Mouse (Mus musculus) neural tube, embryonic 14.5 days (tissue): ENCODE measurements around the gene Ccer2. TPM values are rescaled to one million over a fixed set of nuclear protein-coding genes. Genes with fewer than 3 reads are reported as not detected.

Source experiments
- ATAC-seq: fragments of 200-750 bp; cut with Nextera tagmentation; 2 replicates; pipeline ENCODE4 v1.8.0; 2017; ENCODE audit warnings: low read depth, mild to moderate bottlenecking, moderate TSS enrichment, moderate library complexity
- H3K27ac ChIP-seq: fragments of 300-500 bp; sonication (generic); 2 replicates; pipeline ENCODE4 v1.5.1; 2014; ENCODE audit warnings: low read depth, mild to moderate bottlenecking, control low read depth, low read length, moderate library complexity, mixed read lengths
- H3K27me3 ChIP-seq: fragments of 300-500 bp; sonication (generic); 2 replicates; pipeline ENCODE4 v1.6.1; 2014; ENCODE audit warnings: low read length; ENCODE audit not compliant: control insufficient read depth, insufficient read depth
- H3K36me3 ChIP-seq: fragments of 300-500 bp; sonication (generic); 2 replicates; pipeline ENCODE4 v1.6.1; 2014; ENCODE audit warnings: low read length, mixed read lengths; ENCODE audit not compliant: control insufficient read depth, insufficient read depth
- H3K4me1 ChIP-seq: fragments of 300-500 bp; sonication (generic); 2 replicates; pipeline ENCODE4 v1.6.1; 2014; ENCODE audit warnings: low read length; ENCODE audit not compliant: control insufficient read depth, insufficient read depth
- H3K4me2 ChIP-seq: fragments of 300-500 bp; sonication (generic); 2 replicates; pipeline ENCODE4 v1.6.1; 2014; ENCODE audit warnings: mild to moderate bottlenecking, low read depth, low read length, control low read depth
- H3K4me3 ChIP-seq: fragments of 300-500 bp; sonication (generic); 2 replicates; pipeline ENCODE4 v1.5.1; 2014; ENCODE audit warnings: low read depth, low read length, control low read depth, mixed read lengths
- H3K9ac ChIP-seq: fragments of 300-500 bp; sonication (generic); replicated peaks from 2 replicates; pipeline ENCODE4 v1.6.1; 2014; ENCODE audit warnings: low read depth, mild to moderate bottlenecking, control low read depth, low read length, mixed read lengths
- H3K9me3 ChIP-seq: fragments of 300-500 bp; sonication (generic); 2 replicates; pipeline ENCODE4 v1.6.1; 2016; ENCODE audit warnings: low read length; ENCODE audit not compliant: control insufficient read depth
- WGBS: fragments of 180-500 bp; shearing (Covaris S2); extraction: QIAGEN DNeasy Blood & Tissue Kit; methylation state at CpG from one replicate; pipeline ENCODE4 v1.1.7; 2014; 5-methylcytosine and 5-hydroxymethylcytosine counted together
- polyA plus RNA-seq: library from polyadenylated mRNA; unstranded; fragments of >200 nt; fragmentation: Nextera tagmentation; extraction: Ambion mirVana; gene quantifications from 2 replicates; pipeline ENCODE4 v1.2.1, GENCODE M21; 2014

The Ccer2 gene
- polyA plus RNA-seq, 1 experiment from 2014 or later: 0.79 TPM

- H3K4me1 ChIP-seq: peaks cover 14% of the 10 kb centered on the region
- H3K27ac ChIP-seq: no peak within 1 kb of the TSS
- under 1% methylated on average over 45 of the region's 45 CpGs for WGBS
- peaks cover 3% of the 10 kb centered on the region; the same call in 1 of the 2 replicates for H3K36me3 ChIP-seq
- H3K27me3 ChIP-seq: no peaks in the 10 kb centered on the region
- ATAC-seq: peak; percentile 98
- H3K9ac ChIP-seq: peak within 1 kb of the TSS; percentile 77
- peak within 1 kb of the TSS; percentile 58 for H3K4me3 ChIP-seq
- H3K4me2 ChIP-seq: peak within 1 kb of the TSS; percentile 71
- H3K9me3 ChIP-seq: no peaks in the 10 kb centered on the region
These were observed 10.4 kb downstream of the Ccer2 start, which contains the start of gene Sirt2 for GRCm38 (mm10) chr7:28766173-28766879. Gene Sirt2, plus strand, starts transcription at chr7:28766735.

- Histone ChIP-seq H3K4me3 (peak overlapping the region; percentile 58), H3K4me1 (peaks cover 14% of the 10 kb centered on the region), H3K27me3 (no peaks in the 10 kb centered on the region), H3K36me3 (no peaks in the 10 kb centered on the region; the same call in 1 of the 2 replicates), H3K9ac (peak overlapping the region; percentile 77), H3K27ac (no peak overlapping the region), H3K4me2 (peak overlapping the region; percentile 71), H3K9me3 (no peaks in the 10 kb centered on the region)
- WGBS: 1% methylated on average over 14 of the region's 14 CpGs
- ATAC-seq: peak; percentile 9
These were observed 10.9 kb downstream of the Ccer2 start for GRCm38 (mm10) chr7:28766910-28767309.

- 70% methylated on average over 7 of the region's 7 CpGs for WGBS
- peak within 1 kb of the TSS; percentile 71 for H3K4me2 ChIP-seq
- peaks cover 14% of the 10 kb centered on the region for H3K4me1 ChIP-seq
- H3K27me3 ChIP-seq: no peaks in the 10 kb centered on the region
- ATAC-seq: no peak
- peak within 1 kb of the TSS; percentile 77 for H3K9ac ChIP-seq
- H3K27ac ChIP-seq: no peak within 1 kb of the TSS
- peak within 1 kb of the TSS; percentile 58 for H3K4me3 ChIP-seq
- no peaks in the 10 kb centered on the region for H3K9me3 ChIP-seq
- H3K36me3 ChIP-seq: peaks cover 3% of the 10 kb centered on the region; the same call in 1 of the 2 replicates
These were observed 11.5 kb downstream of the Ccer2 start, which contains the start of gene Nfkbib for GRCm38 (mm10) chr7:28767462-28767965. Gene Nfkbib, minus strand, starts transcription at chr7:28767512.

GRCm38 (mm10) chr7:28769414-28769958, 13.5 kb downstream of the Ccer2 start:
- H3K27ac ChIP-seq: no peak overlapping the region
- H3K27me3 ChIP-seq: no peaks in the 10 kb centered on the region
- no peak for ATAC-seq
- no peaks in the 10 kb centered on the region for H3K9me3 ChIP-seq
- no peak overlapping the region for H3K9ac ChIP-seq
- H3K4me2 ChIP-seq: no peak overlapping the region
- WGBS: 95% methylated on average over 9 of the region's 9 CpGs
- H3K4me3 ChIP-seq: no peak overlapping the region
- H3K36me3 ChIP-seq: peaks cover 4% of the 10 kb centered on the region
- H3K4me1 ChIP-seq: peaks cover 14% of the 10 kb centered on the region

GRCm38 (mm10) chr7:28770309-28770708, 14.3 kb downstream of the Ccer2 start:
- Histone ChIP-seq H3K27me3 (no peaks in the 10 kb centered on the region), H3K9ac (no peak overlapping the region), H3K27ac (no peak overlapping the region), H3K4me3 (no peak overlapping the region), H3K4me2 (no peak overlapping the region), H3K36me3 (peaks cover 4% of the 10 kb centered on the region), H3K9me3 (no peaks in the 10 kb centered on the region), H3K4me1 (peaks cover 13% of the 10 kb centered on the region)
- 96% methylated on average over 3 of the region's 3 CpGs for WGBS
- no peak for ATAC-seq

GRCm38 (mm10) chr7:28771867-28772266, 15.9 kb downstream of the Ccer2 start:
- Histone ChIP-seq H3K27ac (no peak overlapping the region), H3K9ac (no peak overlapping the region), H3K4me3 (no peak overlapping the region), H3K4me1 (peaks cover 9% of the 10 kb centered on the region), H3K4me2 (no peak overlapping the region), H3K9me3 (no peaks in the 10 kb centered on the region), H3K36me3 (peaks cover 4% of the 10 kb centered on the region), H3K27me3 (no peaks in the 10 kb centered on the region)
- 94% methylated on average over 11 of the region's 11 CpGs for WGBS
- ATAC-seq: no peak

- Histone ChIP-seq H3K27ac (no peak overlapping the region), H3K4me3 (no peak overlapping the region), H3K9me3 (no peaks in the 10 kb centered on the region), H3K4me1 (no peaks in the 10 kb centered on the region), H3K4me2 (no peak overlapping the region), H3K27me3 (no peaks in the 10 kb centered on the region), H3K9ac (no peak overlapping the region), H3K36me3 (peaks cover 4% of the 10 kb centered on the region)
- no peak for ATAC-seq
- 79% methylated on average over 3 of the region's 3 CpGs for WGBS
These were observed 17.2 kb downstream of the Ccer2 start for GRCm38 (mm10) chr7:28773163-28773562.

- Histone ChIP-seq H3K4me2 (no peak overlapping the region), H3K27me3 (no peaks in the 10 kb centered on the region), H3K4me1 (no peaks in the 10 kb centered on the region), H3K27ac (peak overlapping the region; percentile 34), H3K9me3 (no peaks in the 10 kb centered on the region), H3K36me3 (peaks cover 4% of the 10 kb centered on the region), H3K9ac (no peak overlapping the region), H3K4me3 (no peak overlapping the region)
- 0 out of 2 replicates have a peak, but pooled peaks have one; percentile 28 for ATAC-seq
- WGBS: 40% methylated on average over 12 of the region's 12 CpGs
These were observed 18.2 kb downstream of the Ccer2 start for GRCm38 (mm10) chr7:28774164-28774563.

GRCm38 (mm10) chr7:28775129-28775528, 19.2 kb downstream of the Ccer2 start:
- Histone ChIP-seq H3K4me1 (no peaks in the 10 kb centered on the region), H3K27me3 (no peaks in the 10 kb centered on the region)
- 79% methylated on average over 7 of the region's 7 CpGs for WGBS

More at GRCm38 (mm10) chr7:28775129-28775528, 19.2 kb downstream of the Ccer2 start:
- H3K27ac ChIP-seq: no peak overlapping the region
- H3K9me3 ChIP-seq: no peaks in the 10 kb centered on the region
- H3K4me2 ChIP-seq: no peak overlapping the region
- ATAC-seq: peak; percentile 47; the same call in 1 of the 2 replicates
- peaks cover 4% of the 10 kb centered on the region for H3K36me3 ChIP-seq
- no peak overlapping the region for H3K9ac ChIP-seq
- no peak overlapping the region for H3K4me3 ChIP-seq
